Mouse (Mus musculus) Patski (cell line): Measurements from ENCODE around the gene Rftn1. TPM values are rescaled to one million over a fixed set of nuclear protein-coding genes. Genes with fewer than 3 reads are reported as not detected.

ENCODE experiments used
- ATAC-seq: fragments of 100-300 bp; one replicate; pipeline ENCODE4 v1.8.0; 2021
- CTCF ChIA-PET: fragments of 350-600 bp; sonication (Branson Sonifier 250); formaldehyde crosslinking; loops from one replicate; lab custom pipeline; 2022; ENCODE audit warnings: inconsistent platforms; lab: Charles Lee
- POLR2A ChIA-PET: fragments of 350-600 bp; sonication (Branson Sonifier 250); formaldehyde crosslinking; loops from one replicate; lab custom pipeline; 2022; ENCODE audit warnings: antibody characterized with exemption, inconsistent platforms; lab: Charles Lee
- DNase-seq: peaks from one replicate; pipeline ENCODE4 v3.0.0-alpha.2; 2011; ENCODE audit warnings: low read depth, low spot score
- H3K27me3 ChIP-seq: fragments of 371-371 bp; one replicate; pipeline ENCODE4 v1.5.1; 2021
- CTCF ChIP-seq: fragments of 100-300 bp; IDR thresholded peaks from one replicate; pipeline ENCODE4 v1.5.1; 2021
- in situ Hi-C: fragments of 300-500 bp; cut with MboI; formaldehyde crosslinking; loops from 3 replicates; pipeline ENCODE4 v1.11.1; 2018; ENCODE audit warnings: low pct_unique_long_range_greater_than_20kb, mixed read lengths
- polyA plus RNA-seq: library from polyadenylated mRNA; unstranded; gene quantifications from one replicate; pipeline ENCODE4 v1.2.3, GENCODE M21; 2021

Rftn1 gene
- polyA plus RNA-seq, 1 experiment from 2014 or later, result 0.05 TPM

DNA sequence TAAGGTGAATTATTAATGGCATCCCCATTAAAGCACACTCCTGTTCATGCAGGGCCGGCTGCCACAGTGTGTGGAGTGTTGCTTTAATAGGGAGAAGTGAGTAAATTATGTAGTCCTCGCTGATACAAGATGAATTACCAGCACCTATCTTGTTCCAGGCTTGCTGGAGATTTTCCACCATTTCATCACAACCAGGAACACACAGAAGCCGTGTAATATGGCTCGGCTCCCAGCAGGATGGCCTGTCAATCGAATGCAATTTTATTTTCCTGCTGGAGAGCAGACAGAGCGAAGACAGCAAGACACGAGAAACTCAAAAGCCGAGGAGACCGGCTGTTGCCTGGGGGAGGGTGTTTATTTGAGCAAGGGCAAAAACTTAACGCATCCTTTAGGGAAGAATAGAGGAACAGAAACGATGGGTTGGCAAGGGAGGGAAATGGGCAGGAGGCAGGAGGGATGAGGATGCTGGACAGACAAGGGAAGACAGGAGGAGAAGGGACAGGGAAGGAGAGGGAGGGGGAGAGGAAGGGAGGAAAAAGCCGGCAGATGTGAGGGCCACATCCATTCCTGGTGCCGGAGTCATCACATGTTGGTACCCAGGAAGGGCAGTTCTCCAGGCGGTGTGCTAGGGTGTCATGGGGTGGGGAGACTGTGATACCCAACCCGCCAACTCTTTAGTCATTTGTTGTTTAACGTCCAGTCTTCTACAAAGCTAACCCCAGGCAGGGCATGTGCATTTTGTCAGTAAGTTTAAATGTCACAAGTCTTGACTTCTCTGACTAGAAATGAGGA is 39.9 kb downstream of the Rftn1 start:
- no peaks in the 10 kb centered on the region for H3K27me3 ChIP-seq
- no peak for TF ChIP-seq CTCF
- ChIA-PET POLR2A (no interaction called here), CTCF (no interaction called here)
- no peak for DNase-seq
- in situ Hi-C loops, result no loop called here
- no peak for ATAC-seq

DNA sequence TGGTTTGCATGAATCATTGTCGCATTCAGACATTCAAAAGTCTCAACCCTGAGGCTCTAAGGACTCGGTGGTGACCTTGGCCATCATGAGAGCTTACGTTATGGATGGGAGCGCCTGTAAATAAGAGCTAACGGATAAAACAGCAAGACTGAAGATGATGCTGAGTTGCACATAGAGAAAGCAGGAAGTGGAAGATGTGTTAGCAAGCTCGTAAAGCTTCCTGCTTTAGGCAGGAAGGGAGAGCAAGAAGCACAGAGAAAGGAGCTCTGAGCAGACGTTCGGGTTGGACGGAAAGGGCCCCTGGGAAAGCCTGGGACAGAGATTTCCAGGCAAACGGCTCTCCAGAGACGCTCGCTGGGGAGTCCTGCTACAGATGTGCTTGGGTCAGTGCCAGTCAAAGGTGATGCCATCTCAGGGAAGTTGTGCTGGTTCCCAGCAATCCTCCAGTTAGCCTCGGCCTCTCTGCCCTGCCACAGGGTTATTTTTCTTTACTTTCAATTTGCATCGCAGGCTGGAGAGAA is 40.7 kb downstream of the Rftn1 start:
- DNase-seq, result no peak
- no peak for ATAC-seq
- ChIA-PET CTCF (no interaction called here), POLR2A (no interaction called here)
- TF ChIP-seq CTCF, result no peak
- no peaks in the 10 kb centered on the region for H3K27me3 ChIP-seq
- in situ Hi-C loops, result no loop called here

DNA sequence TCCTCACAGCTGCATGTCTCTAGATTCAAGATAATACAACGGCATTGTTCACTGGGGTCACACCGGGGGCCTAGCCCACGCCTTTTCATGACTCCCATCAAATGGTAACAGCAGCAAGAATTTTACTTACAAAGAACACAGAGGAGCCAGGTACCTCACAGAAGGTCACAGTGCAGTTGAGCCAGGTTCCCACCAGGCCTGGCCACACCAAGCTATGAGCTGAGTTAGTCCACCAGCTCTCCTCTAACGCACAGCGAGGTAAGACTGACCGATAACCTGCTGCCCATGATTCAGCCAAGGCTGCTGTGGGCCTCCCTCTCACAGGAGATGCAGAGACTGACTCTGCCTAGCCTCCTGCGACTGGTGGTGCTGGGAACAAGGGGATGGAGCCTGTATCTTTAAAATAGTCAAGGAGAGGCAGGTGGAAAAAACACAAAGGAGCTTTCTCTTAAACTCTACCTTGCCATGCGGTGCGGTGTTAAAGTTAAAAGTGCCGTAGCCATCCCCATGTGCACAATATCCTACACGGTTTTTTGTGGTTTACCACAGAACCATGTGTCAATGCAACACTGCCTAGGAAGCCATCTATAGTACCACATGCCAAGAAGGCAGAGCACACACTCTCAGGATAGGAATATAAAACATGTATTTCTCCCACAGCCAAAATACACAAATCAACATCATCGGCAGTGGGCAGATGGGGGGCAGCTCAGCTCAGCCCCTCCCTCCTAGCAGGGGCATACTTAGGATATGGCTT is 42.5 kb downstream of the Rftn1 start:
- H3K27me3 ChIP-seq, result no peaks in the 10 kb centered on the region
- in situ Hi-C loops, result no loop called here
- ATAC-seq, result no peak
- no peak for TF ChIP-seq CTCF
- ChIA-PET CTCF (no interaction called here), POLR2A (no interaction called here)
- no peak for DNase-seq

- no peak for DNase-seq
- CTCF ChIA-PET, result no interaction called here
- in situ Hi-C loops, result no loop called here
- POLR2A ChIA-PET, result no interaction called here
- TF ChIP-seq CTCF, result no peak
- ATAC-seq, result no peak
- H3K27me3 ChIP-seq, result peaks cover 4% of the 10 kb centered on the region
These were observed 47.1 kb downstream of the Rftn1 start for GRCm38 (mm10) chr17:50143354-50143753.

GRCm38 (mm10) chr17:50142553-50142952 is 47.9 kb downstream of the Rftn1 start:
- ChIA-PET CTCF (no interaction called here), POLR2A (no interaction called here)
- no peak for ATAC-seq
- no peak for DNase-seq
- H3K27me3 ChIP-seq, result peaks cover 5% of the 10 kb centered on the region
- in situ Hi-C loops, result no loop called here
- TF ChIP-seq CTCF, result no peak

DNA sequence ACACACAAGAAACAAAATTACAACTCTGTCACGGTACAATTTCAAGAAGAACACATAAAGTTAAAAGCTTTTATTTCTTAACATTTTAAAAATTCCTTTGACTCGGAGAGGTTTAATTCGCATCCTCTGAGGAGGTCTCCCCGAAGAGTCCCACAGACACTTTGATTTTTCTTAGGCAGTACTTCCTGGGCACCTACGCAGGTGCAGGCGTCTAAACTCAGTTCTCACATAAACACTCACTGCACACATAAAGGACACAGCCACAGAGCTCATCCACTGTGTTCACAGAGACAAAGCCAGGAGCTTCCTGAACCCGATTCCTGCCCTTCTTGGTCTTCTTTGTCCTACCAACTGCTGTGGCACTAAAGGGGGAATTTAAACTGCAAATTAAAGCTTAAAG is 48.3 kb downstream of the Rftn1 start:
- TF ChIP-seq CTCF, result no peak
- ATAC-seq (no peak), DNase-seq (no peak)
- ChIA-PET CTCF (no interaction called here), POLR2A (no interaction called here)
- H3K27me3 ChIP-seq, result peaks cover 5% of the 10 kb centered on the region
- in situ Hi-C loops, result no loop called here

DNA sequence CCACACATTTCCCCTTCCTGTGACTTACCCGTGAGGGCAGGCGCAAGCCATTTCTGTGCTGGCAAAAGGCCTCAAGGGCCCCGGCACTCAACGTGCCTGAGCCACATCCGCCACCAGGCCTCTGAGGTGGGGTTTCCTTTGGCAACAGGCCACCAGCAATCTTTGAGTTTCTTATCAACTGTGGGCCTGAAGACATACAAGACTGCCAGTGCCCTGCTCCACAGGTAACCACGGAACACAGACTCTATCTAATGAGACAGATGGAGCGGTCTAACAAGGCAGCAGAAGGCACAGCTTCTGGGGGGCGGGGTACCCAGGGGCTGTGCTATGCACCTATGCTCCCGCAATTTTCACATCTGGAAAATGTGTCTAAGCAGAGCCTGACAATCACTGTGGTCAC is 54.4 kb downstream of the Rftn1 start:
- TF ChIP-seq CTCF, result no peak
- ChIA-PET POLR2A (no interaction called here), CTCF (interaction anchor here (1.3 kb wide), 1 partner anchor 11 kb away, joined by 3 read pairs; no protein-coding TSS in a partner anchor)
- in situ Hi-C loops, result no loop called here
- ATAC-seq, result no peak
- peaks cover 10% of the 10 kb centered on the region for H3K27me3 ChIP-seq
- no peak for DNase-seq

DNA sequence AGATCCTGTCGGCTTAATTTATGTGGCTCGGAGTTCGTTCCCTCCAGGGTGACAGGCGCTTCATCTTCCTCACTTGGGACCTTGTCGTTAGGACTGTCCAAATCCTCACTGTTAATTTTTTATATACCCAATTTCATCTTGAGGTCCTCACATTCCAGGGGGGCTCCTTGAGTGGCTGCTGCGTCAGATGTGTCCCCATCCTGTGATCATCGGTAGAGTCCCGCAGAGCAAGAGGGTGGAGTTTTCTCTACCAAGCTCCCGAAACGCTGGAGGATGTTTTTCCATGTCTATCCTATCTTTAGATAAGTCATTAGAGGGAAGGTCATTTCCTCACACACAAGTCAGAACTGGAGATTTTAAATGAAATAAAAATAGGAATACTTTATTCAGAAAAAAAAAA is 55.0 kb downstream of the Rftn1 start:
- no peak for TF ChIP-seq CTCF
- POLR2A ChIA-PET, result no interaction called here
- DNase-seq (no peak), ATAC-seq (no peak)
- in situ Hi-C loops, result no loop called here
- H3K27me3 ChIP-seq, result peaks cover 10% of the 10 kb centered on the region
- CTCF ChIA-PET, result interaction anchor here (1.3 kb wide), 1 partner anchor 11 kb away, joined by 3 read pairs; no protein-coding TSS in a partner anchor

DNA sequence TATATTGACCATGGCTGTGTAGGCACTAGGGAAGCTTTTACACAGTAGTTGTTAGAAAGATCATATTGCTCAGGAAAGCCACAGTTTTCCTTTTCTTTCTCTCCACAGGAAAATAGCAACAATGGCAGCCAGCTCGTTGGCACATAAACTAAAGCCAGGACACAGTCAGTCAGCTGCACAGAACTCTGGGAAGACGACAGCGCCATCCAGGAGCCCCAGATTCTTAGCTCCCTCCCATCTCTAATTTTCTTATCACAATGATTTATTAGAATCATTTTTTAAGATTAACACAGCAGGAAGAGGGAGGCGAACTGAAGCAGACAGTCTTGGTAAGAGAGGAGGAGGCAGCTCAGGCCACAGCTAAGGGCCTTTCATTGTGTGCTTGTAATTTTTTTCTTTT is 58.8 kb downstream of the Rftn1 start:
- peaks cover 8% of the 10 kb centered on the region for H3K27me3 ChIP-seq
- in situ Hi-C loops, result no loop called here
- no peak for ATAC-seq
- no peak for TF ChIP-seq CTCF
- DNase-seq, result no peak
- POLR2A ChIA-PET, result no interaction called here
- CTCF ChIA-PET, result no interaction called here

- ATAC-seq, result no peak
- no peak for DNase-seq
- ChIA-PET POLR2A (no interaction called here), CTCF (no interaction called here)
- no peak for TF ChIP-seq CTCF
- H3K27me3 ChIP-seq, result peaks cover 8% of the 10 kb centered on the region
- in situ Hi-C loops, result no loop called here
These were observed 60.1 kb downstream of the Rftn1 start for GRCm38 (mm10) chr17:50130421-50130820.

GRCm38 (mm10) chr17:50128392-50128791 is 62.1 kb downstream of the Rftn1 start:
- CTCF ChIA-PET, result interaction anchor here (1.4 kb wide), 1 partner anchor 176 kb away, joined by 3 read pairs; no protein-coding TSS in a partner anchor
- no peak for ATAC-seq

More at GRCm38 (mm10) chr17:50128392-50128791, 62.1 kb downstream of the Rftn1 start:
- TF ChIP-seq CTCF, result no peak
- POLR2A ChIA-PET, result no interaction called here
- peaks cover 3% of the 10 kb centered on the region for H3K27me3 ChIP-seq
- in situ Hi-C loops, result no loop called here
- no peak for DNase-seq
